Mouse (Mus musculus): ENCODE measurements at regions not wholly inside any gene's neighbourhood (a gene's known extent, or its start where the extent isn't known, plus 50 kb on each side); places are given as distances from the start of the nearest gene placed in this dataset.

- in situ Hi-C loops (cut with MboI, MseI), result no loop called here
Observed at GRCm38 (mm10) chr17:31775966-31776365, 79.6 kb downstream of the Sik1 start.

- in situ Hi-C loops (cut with MboI, MseI), result no loop called here
Observed at GRCm38 (mm10) chr17:31776949-31777607, 78.5 kb downstream of the Sik1 start.

GRCm38 (mm10) chr17:31777751-31778150 lies 77.9 kb downstream of the Sik1 start:
- in situ Hi-C loops (cut with MboI, MseI), result no loop called here

GRCm38 (mm10) chr17:31779466-31779865 lies 76.1 kb downstream of the Sik1 start:
- in situ Hi-C loops (cut with MboI, MseI), result no loop called here

- in situ Hi-C loops (cut with MboI, MseI), result no loop called here
Observed at GRCm38 (mm10) chr17:31782251-31782650, 73.4 kb downstream of the Sik1 start.

GRCm38 (mm10) chr17:31783071-31783470 lies 72.5 kb downstream of the Sik1 start:
- in situ Hi-C loops (cut with MboI, MseI), result no loop called here

GRCm38 (mm10) chr17:31788316-31788715 lies 67.3 kb downstream of the Sik1 start:
- in situ Hi-C loops (cut with MboI, MseI), result no loop called here

- in situ Hi-C loops (cut with MboI, MseI), result no loop called here
Observed at GRCm38 (mm10) chr17:31789068-31789583, 66.5 kb downstream of the Sik1 start.

GRCm38 (mm10) chr17:31789906-31790279 lies 65.7 kb downstream of the Sik1 start:
- in situ Hi-C loops (cut with MboI, MseI), result no loop called here

GRCm38 (mm10) chr17:31790280-31791063 lies 65.1 kb downstream of the Sik1 start:
- in situ Hi-C loops (cut with MboI, MseI), result no loop called here

GRCm38 (mm10) chr17:31791656-31792055 lies 63.9 kb downstream of the Sik1 start:
- in situ Hi-C loops (cut with MboI, MseI), result no loop called here

- in situ Hi-C loops (cut with MboI, MseI), result no loop called here
Observed at GRCm38 (mm10) chr17:31793040-31793439, 62.6 kb downstream of the Sik1 start.

- in situ Hi-C loops (cut with MboI, MseI), result no loop called here
Observed at GRCm38 (mm10) chr17:31793521-31793920, 62.1 kb downstream of the Sik1 start.

GRCm38 (mm10) chr17:31793964-31794363 lies 61.6 kb downstream of the Sik1 start:
- in situ Hi-C loops (cut with MboI, MseI), result no loop called here
